Mouse (Mus musculus): ENCODE measurements at regions not wholly inside any gene's neighbourhood (a gene's known extent, or its start where the extent isn't known, plus 50 kb on each side); places are given as distances from the start of the nearest gene placed in this dataset.

- no peak for DNase-seq
Observed at GRCm38 (mm10) chr1:190639846-190640245, 271.7 kb downstream of the Rps6kc1 start.

DNA sequence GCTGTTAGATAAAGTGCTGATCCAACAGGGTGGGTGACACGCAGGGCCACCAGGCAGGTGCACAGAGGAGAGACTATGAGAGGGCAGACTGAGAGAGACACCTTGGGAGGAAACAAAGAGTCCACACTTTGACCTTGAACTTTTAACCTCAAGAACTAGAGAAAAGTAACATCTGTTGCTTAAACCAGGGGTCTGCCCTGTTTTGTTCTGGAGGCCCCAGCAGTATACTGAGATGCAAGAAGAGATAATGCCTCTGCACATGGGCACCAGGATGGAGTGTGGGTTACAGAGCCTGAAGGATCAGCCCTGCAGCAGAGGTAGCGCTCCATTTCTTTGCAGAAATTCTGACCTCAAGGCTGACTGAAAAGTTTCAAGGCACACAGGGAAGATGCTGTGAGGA, 276.6 kb downstream of the Rps6kc1 start:
- DNase-seq, result no peak

DNA sequence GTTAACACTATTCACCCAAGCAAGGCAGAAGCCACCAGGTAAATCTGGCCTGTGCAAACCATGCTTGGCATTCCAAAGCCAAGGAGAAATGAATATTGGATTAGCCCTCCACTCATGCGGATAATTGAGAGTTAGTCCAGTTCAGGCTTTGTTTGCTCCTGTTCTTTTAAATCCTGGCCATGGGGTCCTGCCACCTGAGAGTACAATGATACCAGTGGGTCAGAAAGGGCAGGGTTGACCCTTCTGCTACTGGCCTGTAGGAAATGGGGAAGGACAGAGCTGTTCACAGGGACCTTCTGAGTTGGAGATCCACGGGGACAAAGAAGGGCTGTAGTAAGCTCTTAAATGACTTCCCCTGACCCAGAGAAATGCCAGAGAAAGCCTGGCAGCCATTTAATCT, 279.9 kb downstream of the Rps6kc1 start:
- DNase-seq, result peak; percentile 44

GRCm38 (mm10) chr1:190630193-190630592, 281.4 kb downstream of the Rps6kc1 start:
- DNase-seq, result no peak

- DNase-seq, result no peak
Observed at GRCm38 (mm10) chr1:190623916-190624315, 287.7 kb downstream of the Rps6kc1 start.

- DNase-seq, result no peak
Observed at GRCm38 (mm10) chr1:190600425-190600824, 311.1 kb downstream of the Rps6kc1 start.

DNA sequence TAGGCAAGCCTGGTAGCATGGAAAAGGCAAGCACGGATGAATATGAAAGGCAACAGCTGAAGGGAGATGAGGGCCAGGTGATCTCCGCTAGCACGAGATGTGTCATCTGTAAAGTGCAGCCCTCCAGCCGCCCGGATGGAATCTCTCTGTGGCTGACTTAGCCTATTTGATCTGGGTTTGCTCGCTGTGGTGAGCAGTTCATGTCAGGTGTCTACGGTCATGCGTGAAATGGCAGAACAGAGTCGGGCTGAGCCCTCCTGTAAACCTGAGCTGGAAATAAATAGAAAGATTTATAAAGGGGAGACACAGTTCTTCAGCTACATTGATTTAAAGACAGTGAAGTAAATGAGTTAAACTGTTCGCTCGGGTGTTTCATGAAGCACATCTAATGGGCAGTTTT, 311.9 kb downstream of the Rps6kc1 start:
- DNase-seq, result peak; percentile 12

GRCm38 (mm10) chr1:190596209-190596608, 315.4 kb downstream of the Rps6kc1 start:
- no peak for DNase-seq

- no peak for DNase-seq
Observed at GRCm38 (mm10) chr1:190591621-190592020, 319.9 kb downstream of the Rps6kc1 start.

DNA sequence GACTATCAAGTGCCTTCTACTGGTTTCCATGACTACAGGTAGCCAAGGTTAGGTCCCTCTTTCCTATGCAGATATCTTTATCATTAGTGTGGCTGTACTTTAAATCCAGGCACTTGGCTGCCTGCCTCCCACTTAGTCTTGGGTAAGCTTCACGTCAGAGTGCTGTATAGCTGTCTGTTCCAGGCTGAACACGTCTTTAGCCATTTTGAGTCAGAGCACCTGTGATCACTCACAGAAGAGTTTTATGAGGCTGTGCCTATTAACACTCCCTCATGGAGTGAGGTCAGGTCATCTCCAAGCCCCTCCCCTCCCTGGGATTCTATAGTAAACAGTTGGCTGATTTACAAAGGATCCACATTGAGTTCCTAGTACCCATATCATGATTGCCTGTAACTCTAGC, 322.0 kb downstream of the Rps6kc1 start:
- DNase-seq, result no peak

DNA sequence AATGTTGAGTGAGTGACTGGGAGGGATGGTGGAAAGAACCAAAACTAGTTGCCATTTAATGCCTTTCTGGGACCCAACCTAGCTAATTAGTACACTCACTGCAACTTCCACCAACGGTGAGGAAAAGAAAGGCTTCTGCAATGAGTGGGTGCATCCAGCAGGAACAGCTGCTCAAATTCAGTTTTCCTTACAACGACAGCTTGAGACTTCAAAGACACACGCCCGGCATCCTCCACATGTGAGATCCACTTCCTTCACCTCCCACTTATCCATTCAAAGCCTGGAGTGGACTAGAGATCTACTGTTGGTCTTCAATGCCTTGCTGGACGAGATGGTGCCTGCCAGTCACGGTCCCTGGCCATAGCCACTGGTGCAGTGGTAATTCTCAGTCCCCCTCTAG, 328.3 kb downstream of the Rps6kc1 start:
- DNase-seq, result no peak

GRCm38 (mm10) chr1:190580653-190581052, 330.9 kb downstream of the Rps6kc1 start:
- no peak for DNase-seq

- peak; percentile 83 for DNase-seq
Observed at GRCm38 (mm10) chr1:190570981-190571380, 340.6 kb downstream of the Rps6kc1 start.

DNA sequence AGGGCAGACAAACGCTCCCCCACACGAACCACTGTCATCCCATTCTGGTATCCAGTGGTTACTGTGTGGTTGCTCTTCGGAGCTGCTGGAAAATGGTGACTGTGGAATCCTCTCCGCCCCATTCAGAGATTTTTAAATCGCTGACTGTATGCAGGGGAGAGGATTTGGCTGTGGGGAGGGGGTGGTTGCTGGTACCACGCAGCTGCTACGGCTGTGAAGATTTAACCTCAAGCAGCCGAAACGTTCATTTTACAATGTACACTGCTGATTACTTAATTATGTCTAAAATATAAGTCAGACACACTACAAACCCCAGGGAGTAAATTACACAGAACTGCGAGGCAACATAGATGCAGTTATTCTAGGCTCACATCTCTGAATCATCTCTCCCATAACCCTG, 341.0 kb downstream of the Rps6kc1 start:
- peak; percentile 33 for DNase-seq

DNA sequence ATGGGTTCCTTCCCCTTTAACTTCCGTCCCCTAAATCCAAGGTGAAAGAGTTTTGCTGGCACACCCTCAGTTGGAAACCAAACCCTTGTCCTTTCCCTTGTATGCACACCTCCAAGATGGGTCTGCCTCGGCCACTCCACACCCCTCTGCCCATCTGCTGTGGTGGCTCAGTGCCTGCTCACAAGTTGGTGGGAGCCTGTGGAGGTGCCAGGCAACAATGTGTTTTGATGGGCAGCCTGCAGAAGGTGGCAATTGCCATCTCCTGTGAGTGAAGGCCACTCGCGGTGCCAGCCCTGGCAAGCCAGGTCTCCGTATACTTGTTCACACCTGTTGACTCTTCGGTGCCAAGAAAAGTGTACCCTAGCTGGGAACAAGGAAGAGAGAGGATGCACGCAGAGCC, 344.8 kb downstream of the Rps6kc1 start:
- no peak for DNase-seq

- peak; percentile 92 for DNase-seq
Observed at GRCm38 (mm10) chr1:190562865-190563457, 348.6 kb downstream of the Rps6kc1 start.

- peak; percentile 49 for DNase-seq
Observed at GRCm38 (mm10) chr1:190560086-190560485, 351.5 kb downstream of the Rps6kc1 start.

GRCm38 (mm10) chr1:190541892-190542291, 369.7 kb downstream of the Rps6kc1 start:
- DNase-seq, result peak; percentile 46

DNA sequence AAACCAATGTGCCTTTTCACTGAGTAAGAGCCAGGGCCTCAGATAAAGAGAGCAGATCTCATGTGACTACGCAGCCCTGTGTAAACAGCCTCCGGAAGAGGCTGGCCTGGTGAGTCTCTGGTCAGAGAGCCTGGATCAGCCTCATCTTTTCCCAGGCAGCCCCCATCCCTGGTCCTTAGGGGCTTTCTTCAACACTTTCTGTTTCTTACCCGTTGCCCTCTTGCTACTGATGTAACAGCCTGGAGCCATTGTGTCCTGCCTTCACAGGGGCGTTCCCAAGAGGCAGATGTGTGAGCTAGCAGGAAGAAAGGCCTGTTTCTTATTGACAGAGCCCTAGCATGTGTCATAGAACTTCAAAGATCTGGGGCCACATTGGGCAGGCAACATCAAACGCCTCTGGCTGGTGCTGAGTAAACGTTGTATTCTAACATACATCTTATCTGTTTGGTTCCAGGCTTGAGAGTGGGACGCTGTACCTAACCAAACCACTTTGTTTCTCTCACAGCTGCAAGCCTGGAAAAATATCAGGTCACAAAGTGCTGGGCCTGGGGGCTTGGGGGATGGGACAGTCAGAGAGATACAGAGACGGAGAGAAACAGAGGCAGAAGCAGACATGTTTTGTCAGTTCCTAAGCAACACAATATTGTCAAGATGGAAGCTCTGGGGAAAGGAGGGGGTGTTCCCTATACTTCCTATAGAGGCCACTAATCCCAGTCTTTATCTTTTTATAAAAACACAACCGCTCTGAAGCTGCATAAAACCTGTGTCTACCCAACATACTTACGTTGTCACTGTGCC, 362.6 kb upstream of the Prox1 start:
- peak; percentile 40 for DNase-seq

DNA sequence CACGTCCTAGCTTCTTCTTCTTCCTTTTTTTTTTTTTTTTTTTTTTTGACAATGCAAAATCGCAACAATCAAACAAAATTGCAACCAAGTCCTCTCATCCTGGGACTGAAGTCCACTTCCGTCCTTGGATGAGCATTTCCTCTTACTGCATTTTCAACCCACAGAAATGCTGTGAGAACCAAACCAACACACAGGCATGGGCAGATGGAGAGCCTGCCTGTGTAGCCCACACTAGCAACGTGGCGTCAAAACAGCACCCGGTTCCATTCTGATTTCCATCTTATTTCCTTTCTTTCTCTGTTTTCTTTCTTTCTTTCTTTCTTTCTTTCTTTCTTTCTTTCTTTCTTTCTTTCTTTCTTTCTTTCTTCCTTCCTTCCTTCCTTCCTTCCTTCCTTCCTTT, 360.7 kb upstream of the Prox1 start:
- no peak for DNase-seq

GRCm38 (mm10) chr1:190530079-190530478, 359.6 kb upstream of the Prox1 start:
- DNase-seq, result no peak

- no peak for DNase-seq
Observed at GRCm38 (mm10) chr1:190527545-190528137, 357.1 kb upstream of the Prox1 start.

GRCm38 (mm10) chr1:190526634-190527033, 356.1 kb upstream of the Prox1 start:
- no peak for DNase-seq

DNA sequence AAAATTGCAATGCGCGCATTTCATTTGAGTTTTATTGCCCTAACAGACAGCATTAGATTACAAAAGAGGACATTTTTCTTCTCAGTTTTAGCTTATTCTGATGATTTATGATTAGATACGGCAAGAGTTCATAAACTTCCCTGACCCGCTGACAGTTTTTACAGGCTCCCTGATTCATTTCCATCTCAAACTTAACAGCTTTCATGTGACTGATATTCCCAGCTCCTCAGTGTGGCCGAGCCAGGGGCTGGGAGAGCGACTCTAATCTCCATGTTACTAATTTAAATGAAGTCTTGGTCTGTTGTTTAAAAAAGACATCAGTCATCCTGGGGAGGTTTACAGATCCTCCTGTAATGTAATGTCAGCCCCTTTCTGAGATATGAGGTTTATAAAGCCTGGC, 355.5 kb upstream of the Prox1 start:
- DNase-seq, result no peak
